Mouse (Mus musculus): ENCODE measurements around the gene Lce6a. TPM values are rescaled to one million over a fixed set of nuclear protein-coding genes. Genes with fewer than 3 reads are reported as not detected.

Lce6a gene
- polyA plus RNA-seq, 1 experiment from 2014 or later: not detected

GRCm38 (mm10) chr3:92637745-92638652, 16.5 kb upstream of the Lce6a start:
- TF ChIP-seq CTCF (IDR thresholded peaks at IDR 0.05; ENCODE audit: low read depth): no peak
- H3K4me2 ChIP-seq (ENCODE audit: low read length): no peak overlapping the region
- H3K27ac ChIP-seq: no peak overlapping the region
- no peaks in the 10 kb centered on the region for H3K36me3 ChIP-seq (ENCODE audit: insufficient read depth, low read length)
- ATAC-seq (replicated peaks; ENCODE audit: low FRiP score, low read depth) (peak; percentile 90), DNase-seq (ENCODE audit: low spot score) (peak; percentile 32)
- H3K9ac ChIP-seq (ENCODE audit: low read depth, low read length): no peak overlapping the region
- no peak overlapping the region for H3K4me3 ChIP-seq (replicated peaks; ENCODE audit: low read depth, low read length)
- no peaks in the 10 kb centered on the region for H3K27me3 ChIP-seq (ENCODE audit: insufficient read depth, low read length)
- 21% methylated on average over 1 of the region's 1 CpGs for WGBS
- no peaks in the 10 kb centered on the region for H3K9me3 ChIP-seq (replicated peaks; ENCODE audit: low read length)
- H3K4me1 ChIP-seq (replicated peaks; ENCODE audit: insufficient read depth, low read length): no peaks in the 10 kb centered on the region

- ATAC-seq (replicated peaks; ENCODE audit: low FRiP score, low read depth) (no peak), DNase-seq (ENCODE audit: low spot score) (no peak)
- no peak overlapping the region for H3K4me2 ChIP-seq (ENCODE audit: low read length)
- no peak for TF ChIP-seq CTCF (IDR thresholded peaks at IDR 0.05; ENCODE audit: low read depth)
- no peaks in the 10 kb centered on the region for H3K36me3 ChIP-seq (ENCODE audit: insufficient read depth, low read length)
- no peak overlapping the region for H3K9ac ChIP-seq (ENCODE audit: low read depth, low read length)
- no peaks in the 10 kb centered on the region for H3K9me3 ChIP-seq (replicated peaks; ENCODE audit: low read length)
- H3K4me3 ChIP-seq (replicated peaks; ENCODE audit: low read depth, low read length): no peak overlapping the region
- H3K27ac ChIP-seq: no peak overlapping the region
- WGBS: 54% methylated on average over 1 of the region's 1 CpGs
- H3K4me1 ChIP-seq (replicated peaks; ENCODE audit: insufficient read depth, low read length): no peaks in the 10 kb centered on the region
- no peaks in the 10 kb centered on the region for H3K27me3 ChIP-seq (ENCODE audit: insufficient read depth, low read length)
These were observed 11.7 kb downstream of the Lce6a start for GRCm38 (mm10) chr3:92609804-92610203.

DNA sequence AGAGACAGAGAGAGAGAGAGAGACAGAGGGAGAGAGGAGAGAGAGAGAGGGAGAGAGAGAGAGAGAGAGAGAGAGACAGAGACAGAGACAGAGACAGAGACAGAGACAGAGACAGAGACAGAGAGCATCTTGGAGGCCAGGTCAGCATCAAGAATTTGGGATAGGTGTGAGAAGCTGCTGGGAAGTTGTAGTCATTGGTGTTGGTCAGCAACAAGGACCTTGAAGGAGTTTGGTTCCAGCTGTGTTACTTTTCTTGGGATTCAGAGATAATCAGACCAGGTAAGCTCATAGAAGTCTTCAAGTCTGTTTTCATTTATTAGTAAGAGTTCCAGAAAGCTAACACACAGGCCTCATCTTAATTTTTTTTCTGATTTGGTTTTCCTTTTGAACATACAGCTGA, 14.1 kb downstream of the Lce6a start, which contains the start of gene 2210017I01Rik:
TSS of gene 2210017I01Rik (minus strand) at position 101 of the 400 bp plus-strand sequence.
- ATAC-seq (replicated peaks; ENCODE audit: low FRiP score, low read depth) (no peak), DNase-seq (ENCODE audit: low spot score) (no peak)
- TF ChIP-seq CTCF (IDR thresholded peaks at IDR 0.05; ENCODE audit: low read depth): no peak
- no peak within 1 kb of the TSS for H3K27ac ChIP-seq
- H3K4me3 ChIP-seq (replicated peaks; ENCODE audit: low read depth, low read length): no peak within 1 kb of the TSS
- H3K27me3 ChIP-seq (ENCODE audit: insufficient read depth, low read length): no peaks in the 10 kb centered on the region
- no peaks in the 10 kb centered on the region for H3K9me3 ChIP-seq (replicated peaks; ENCODE audit: low read length)
- no peak within 1 kb of the TSS for H3K9ac ChIP-seq (ENCODE audit: low read depth, low read length)
- no peaks in the 10 kb centered on the region for H3K4me1 ChIP-seq (replicated peaks; ENCODE audit: insufficient read depth, low read length)
- no peak within 1 kb of the TSS for H3K4me2 ChIP-seq (ENCODE audit: low read length)
- H3K36me3 ChIP-seq (ENCODE audit: insufficient read depth, low read length): no peaks in the 10 kb centered on the region

DNA sequence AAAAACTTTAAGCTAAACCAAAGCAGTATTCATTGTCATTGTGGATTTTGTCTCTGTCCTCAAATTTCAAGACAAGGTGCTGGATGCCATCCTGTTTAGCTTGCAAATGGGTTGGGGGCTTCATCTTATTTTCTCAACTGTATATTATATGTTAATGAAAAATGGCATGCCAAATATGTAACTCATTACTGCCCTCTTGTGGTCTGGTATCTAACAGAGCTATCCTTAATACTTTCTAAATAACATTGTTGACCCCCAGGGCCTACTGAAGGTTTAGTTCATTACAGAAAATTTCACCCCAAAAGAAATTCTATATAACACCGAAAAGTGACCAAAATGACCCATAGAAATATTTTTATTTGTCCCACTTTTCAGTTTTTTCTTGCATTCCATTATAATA, 19.3 kb downstream of the Lce6a start:
- Histone ChIP-seq H3K4me2 (ENCODE audit: low read length) (no peak overlapping the region), H3K27me3 (ENCODE audit: insufficient read depth, low read length) (no peaks in the 10 kb centered on the region), H3K36me3 (ENCODE audit: insufficient read depth, low read length) (no peaks in the 10 kb centered on the region), H3K27ac (no peak overlapping the region), H3K9ac (ENCODE audit: low read depth, low read length) (no peak overlapping the region), H3K9me3 (replicated peaks; ENCODE audit: low read length) (no peaks in the 10 kb centered on the region), H3K4me3 (replicated peaks; ENCODE audit: low read depth, low read length) (no peak overlapping the region), H3K4me1 (replicated peaks; ENCODE audit: insufficient read depth, low read length) (no peaks in the 10 kb centered on the region)
- no peak for ATAC-seq (replicated peaks; ENCODE audit: low FRiP score, low read depth)
- peak; percentile 16 for DNase-seq (ENCODE audit: low spot score)
- WGBS: 57% methylated on average over 1 of the region's 1 CpGs
- TF ChIP-seq CTCF (IDR thresholded peaks at IDR 0.05; ENCODE audit: low read depth): peak; percentile 66

GRCm38 (mm10) chr3:92600456-92600855, 21.0 kb downstream of the Lce6a start:
- WGBS: 22% methylated on average over 1 of the region's 1 CpGs
- no peak overlapping the region for H3K27ac ChIP-seq
- H3K36me3 ChIP-seq (ENCODE audit: insufficient read depth, low read length): no peaks in the 10 kb centered on the region
- H3K4me2 ChIP-seq (ENCODE audit: low read length): no peak overlapping the region
- peak; percentile 51 for TF ChIP-seq CTCF (IDR thresholded peaks at IDR 0.05; ENCODE audit: low read depth)
- ATAC-seq (replicated peaks; ENCODE audit: low FRiP score, low read depth) (no peak), DNase-seq (ENCODE audit: low spot score) (peak; percentile 10)
- no peaks in the 10 kb centered on the region for H3K27me3 ChIP-seq (ENCODE audit: insufficient read depth, low read length)
- H3K9ac ChIP-seq (ENCODE audit: low read depth, low read length): no peak overlapping the region
- no peak overlapping the region for H3K4me3 ChIP-seq (replicated peaks; ENCODE audit: low read depth, low read length)
- no peaks in the 10 kb centered on the region for H3K9me3 ChIP-seq (replicated peaks; ENCODE audit: low read length)
- H3K4me1 ChIP-seq (replicated peaks; ENCODE audit: insufficient read depth, low read length): no peaks in the 10 kb centered on the region

GRCm38 (mm10) chr3:92599973-92600372, 21.5 kb downstream of the Lce6a start:
- no peaks in the 10 kb centered on the region for H3K9me3 ChIP-seq (replicated peaks; ENCODE audit: low read length)

More at GRCm38 (mm10) chr3:92599973-92600372, 21.5 kb downstream of the Lce6a start:
- Histone ChIP-seq H3K27ac (no peak overlapping the region), H3K4me3 (replicated peaks; ENCODE audit: low read depth, low read length) (no peak overlapping the region), H3K9ac (ENCODE audit: low read depth, low read length) (no peak overlapping the region), H3K27me3 (ENCODE audit: insufficient read depth, low read length) (no peaks in the 10 kb centered on the region), H3K4me2 (ENCODE audit: low read length) (no peak overlapping the region), H3K36me3 (ENCODE audit: insufficient read depth, low read length) (no peaks in the 10 kb centered on the region), H3K4me1 (replicated peaks; ENCODE audit: insufficient read depth, low read length) (no peaks in the 10 kb centered on the region)
- ATAC-seq (replicated peaks; ENCODE audit: low FRiP score, low read depth) (no peak), DNase-seq (ENCODE audit: low spot score) (no peak)
- TF ChIP-seq CTCF (IDR thresholded peaks at IDR 0.05; ENCODE audit: low read depth): no peak

Measured in kidney, postnatal 0 days (tissue).